Comparison of ENCODE assay signal across 7 mouse cellular contexts in genomic region chr12:69461888-69462840, GRCm38 (mm10).
DNase-seq lines count a peak whose midpoint lies in the region; ATAC-seq lines count a peak whose summit lies in the region.

No protein-coding gene starts in this region.

- H3K27me3 ChIP-seq in intestine, embryonic 14.5 days (replicated peaks; ENCODE audit: control insufficient read depth, insufficient read depth, low read length), result no peaks in the 10 kb centered on the region
- no peaks in the 10 kb centered on the region for H3K27me3 ChIP-seq in liver, embryonic 15.5 days

- H3K27ac ChIP-seq in brown adipose tissue, adult 24 weeks (replicated peaks; ENCODE audit: low read depth, low read length), result peak overlapping the region; percentile 60
- peak overlapping the region; percentile 12; the same call in 1 of the 2 replicates for H3K27ac ChIP-seq in intestine, embryonic 14.5 days (ENCODE audit: low read depth)
- peak overlapping the region; percentile 31; the same call in 1 of the 2 replicates for H3K27ac ChIP-seq in liver, embryonic 15.5 days (replicated peaks)

- peak overlapping the region; percentile 56 for H3K4me2 ChIP-seq in intestine, embryonic 14.5 days (ENCODE audit: low read length)
- H3K4me2 ChIP-seq in liver, embryonic 15.5 days, result peak overlapping the region; percentile 70

- WGBS in intestine, embryonic 14.5 days, result 26% methylated on average over 30 of the region's 30 CpGs
- 23% methylated on average over 30 of the region's 30 CpGs for WGBS in liver, embryonic 15.5 days (ENCODE audit: insufficient replicate concordance)

- ATAC-seq in intestine, embryonic 14.5 days (replicated peaks; ENCODE audit: low FRiP score, low TSS enrichment, low read depth), result peak; percentile 65; the same call in 1 of the 2 replicates
- no peak for ATAC-seq in liver, embryonic 15.5 days (ENCODE audit: insufficient read depth)

- no peaks in the 10 kb centered on the region for H3K9me3 ChIP-seq in intestine, embryonic 14.5 days (ENCODE audit: control insufficient read depth, low read length)
- no peaks in the 10 kb centered on the region for H3K9me3 ChIP-seq in liver, embryonic 15.5 days (replicated peaks)

- DNase-seq in NIH3T3 (ENCODE audit: low read depth), result peak; percentile 90
- DNase-seq in gastrocnemius, postnatal 36 days, result peak; percentile 44 to 45
- peak; percentile 79 for DNase-seq in intestine, embryonic 14.5 days (ENCODE audit: low spot score)
- DNase-seq in natural killer cell, adult 2 months (ENCODE audit: low spot score in 2 of 2), result peak; percentile 21 to 63
- DNase-seq in thymus, postnatal 0 days (ENCODE audit: low spot score), result peak; percentile 66

- H3K4me3 ChIP-seq in brown adipose tissue, adult 24 weeks (ENCODE audit: insufficient read depth, low read depth, low read length), result peak overlapping the region; percentile 60
- H3K4me3 ChIP-seq in intestine, embryonic 14.5 days (ENCODE audit: low read depth, low read length), result peak overlapping the region; percentile 31
- H3K4me3 ChIP-seq in liver, embryonic 15.5 days (replicated peaks), result peak overlapping the region; percentile 53

- H3K9ac ChIP-seq in intestine, embryonic 14.5 days (ENCODE audit: low read length), result peak overlapping the region; percentile 38
- H3K9ac ChIP-seq in liver, embryonic 15.5 days, result no peak overlapping the region; the same call in 1 of the 2 replicates

- H3K4me1 ChIP-seq in brown adipose tissue, adult 24 weeks (ENCODE audit: control insufficient read depth, insufficient read depth, insufficient read length, low read length), result peaks cover 13% of the 10 kb centered on the region
- H3K4me1 ChIP-seq in intestine, embryonic 14.5 days (replicated peaks; ENCODE audit: control insufficient read depth, insufficient read depth, low read length), result peaks cover 12% of the 10 kb centered on the region
- H3K4me1 ChIP-seq in liver, embryonic 15.5 days (replicated peaks), result no peaks in the 10 kb centered on the region; the same call in 1 of the 2 replicates

- intact Hi-C loops in gastrocnemius, postnatal 36 days (cut with DNase I), result no loop called here

- H3K36me3 ChIP-seq in intestine, embryonic 14.5 days (ENCODE audit: control insufficient read depth, insufficient read depth, low read length), result no peaks in the 10 kb centered on the region
- no peaks in the 10 kb centered on the region for H3K36me3 ChIP-seq in liver, embryonic 15.5 days (replicated peaks)
